Mouse (Mus musculus) midbrain, embryonic 16.5 days (tissue): ENCODE data around the gene Atp5e. TPM values are rescaled to one million over a fixed set of nuclear protein-coding genes. Genes with fewer than 3 reads are reported as not detected.

ENCODE experiments used
- ATAC-seq: fragments of 200-750 bp; cut with Nextera tagmentation; 2 replicates; pipeline ENCODE4 v1.8.0; 2017; ENCODE audit warnings: moderate TSS enrichment
- H3K27ac ChIP-seq: fragments of 300-500 bp; sonication (generic); 2 replicates; pipeline ENCODE4 v1.5.1; 2014; ENCODE audit warnings: mild to moderate bottlenecking, low read length, mixed read lengths
- H3K27me3 ChIP-seq: fragments of 300-500 bp; sonication (generic); 2 replicates; pipeline ENCODE4 v1.6.1; 2014; ENCODE audit warnings: low read depth, low read length, mixed read lengths; ENCODE audit not compliant: control insufficient read depth, insufficient read depth
- H3K36me3 ChIP-seq: fragments of 300-500 bp; sonication (generic); 2 replicates; pipeline ENCODE4 v1.6.1; 2014; ENCODE audit warnings: mild to moderate bottlenecking, low read length, moderate library complexity, mixed read lengths; ENCODE audit not compliant: control insufficient read depth, insufficient read depth
- H3K4me1 ChIP-seq: fragments of 300-500 bp; sonication (generic); 2 replicates; pipeline ENCODE4 v1.6.1; 2014; ENCODE audit warnings: mild to moderate bottlenecking, low read length, mixed read lengths; ENCODE audit not compliant: control insufficient read depth, insufficient read depth
- H3K4me2 ChIP-seq: fragments of 300-500 bp; sonication (generic); 2 replicates; pipeline ENCODE4 v1.6.1; 2014; ENCODE audit warnings: mild to moderate bottlenecking, low read length, mixed read lengths
- H3K4me3 ChIP-seq: fragments of 300-500 bp; sonication (generic); 2 replicates; pipeline ENCODE4 v1.5.1; 2014; ENCODE audit warnings: low read depth, mild to moderate bottlenecking, low read length, moderate library complexity, mixed read lengths
- H3K9ac ChIP-seq: fragments of 300-500 bp; sonication (generic); 2 replicates; pipeline ENCODE4 v1.6.1; 2014; ENCODE audit warnings: low read depth, low read length, mixed read lengths
- H3K9me3 ChIP-seq: fragments of 300-500 bp; sonication (generic); replicated peaks from 2 replicates; pipeline ENCODE4 v1.6.1; 2014; ENCODE audit warnings: mild to moderate bottlenecking, low read length, mixed read lengths; ENCODE audit not compliant: control insufficient read depth, poor library complexity, severe bottlenecking
- WGBS: fragments of 180-500 bp; shearing (Covaris S2); extraction: QIAGEN DNeasy Blood & Tissue Kit; methylation state at CpG from one replicate; pipeline ENCODE4 v1.1.7; 2014; 5-methylcytosine and 5-hydroxymethylcytosine counted together
- polyA plus RNA-seq: library from polyadenylated mRNA; unstranded; fragments of >200 nt; fragmentation: Nextera tagmentation; extraction: Ambion mirVana; gene quantifications from 2 replicates; pipeline ENCODE4 v1.2.1, GENCODE M21; 2015

Atp5e gene
- polyA plus RNA-seq, 1 experiment from 2014 or later: 681 TPM

- 48% methylated on average over 18 of the region's 18 CpGs for WGBS
- Histone ChIP-seq H3K9ac (no peak overlapping the region), H3K9me3 (no peaks in the 10 kb centered on the region), H3K4me2 (peak overlapping the region; percentile 87), H3K27me3 (no peaks in the 10 kb centered on the region), H3K27ac (no peak overlapping the region), H3K36me3 (no peaks in the 10 kb centered on the region), H3K4me3 (peak overlapping the region; percentile 70), H3K4me1 (peaks cover 7% of the 10 kb centered on the region)
- no peak; the same call in 1 of the 2 replicates for ATAC-seq
Measured at GRCm38 (mm10) chr2:174415001-174415730, 48.7 kb downstream of the Atp5e start.

GRCm38 (mm10) chr2:174413127-174413526 lies 50.8 kb downstream of the Atp5e start:
- Histone ChIP-seq H3K4me2 (no peak overlapping the region), H3K27ac (no peak overlapping the region), H3K4me1 (peaks cover 7% of the 10 kb centered on the region), H3K36me3 (no peaks in the 10 kb centered on the region), H3K9ac (no peak overlapping the region), H3K27me3 (no peaks in the 10 kb centered on the region), H3K4me3 (no peak overlapping the region), H3K9me3 (no peaks in the 10 kb centered on the region)
- WGBS: 87% methylated on average over 7 of the region's 7 CpGs
- ATAC-seq: no peak

Other genes with a start within 250 kb of the Atp5e start
- 1,445 and 1,454 TPM in 2 replicates for gene Gnas, start 179.8 kb downstream of the Atp5e start, polyA plus RNA-seq
- 11.1 and 15.0 TPM in 2 replicates for gene Gm20721, start 117.4 kb downstream of the Atp5e start, polyA plus RNA-seq
- gene Nelfcd, start 48.3 kb downstream of the Atp5e start, polyA plus RNA-seq: 108 TPM in 2 replicates
- 54.8 and 63.3 TPM in 2 replicates for gene Ctsz, start 25.1 kb downstream of the Atp5e start, polyA plus RNA-seq
- gene Tubb1, start 13.4 kb downstream of the Atp5e start, polyA plus RNA-seq: 0.43 and 0.48 TPM in 2 replicates
- 109 and 110 TPM in 2 replicates for gene Prelid3b, start 9.0 kb upstream of the Atp5e start, polyA plus RNA-seq
- not detected in 2 replicates for gene Zfp831, start 179.4 kb upstream of the Atp5e start, polyA plus RNA-seq